Mouse (Mus musculus): ENCODE data around the gene Abcc6. TPM values are rescaled to one million over a fixed set of nuclear protein-coding genes. Genes with fewer than 3 reads are reported as not detected.
"Not testable (repeated sequence)": the region's sequence is repeated elsewhere in the genome, so short reads cannot be mapped to it uniquely, and the experiment has no call there.

Abcc6 gene
- polyA plus RNA-seq, 1 experiment from 2014 or later = 0.78 TPM

DNA sequence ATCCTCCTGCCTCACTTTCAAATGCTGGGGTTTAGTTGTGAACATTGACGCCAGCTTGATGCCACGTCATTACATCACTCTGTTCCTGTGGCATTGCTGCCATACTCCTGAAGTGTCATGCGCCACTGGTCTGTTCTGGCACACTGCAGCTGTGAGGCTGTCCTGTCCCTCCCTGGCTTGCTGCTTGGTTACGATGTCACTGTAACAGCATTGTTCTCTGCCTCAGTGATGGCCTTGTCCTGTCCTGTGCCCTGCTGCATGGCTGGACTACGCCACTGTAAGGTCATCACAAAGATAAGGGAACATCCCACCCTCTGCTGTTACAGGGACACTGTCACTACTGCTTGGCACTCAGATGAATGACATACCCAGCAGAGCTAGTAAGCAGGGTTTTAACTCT, 48.5 kb downstream of the Abcc6 start:
- no peak for ATAC-seq (ENCODE audit: insufficient number of reproducible peaks, insufficient read depth, low FRiP score, low read depth)
- Histone ChIP-seq H3K4me1 (ENCODE audit: control insufficient read depth, insufficient read depth, low read length) (no peaks in the 10 kb centered on the region), H3K4me3 (ENCODE audit: low read depth, low read length) (no peak overlapping the region), H3K27me3 (ENCODE audit: control insufficient read depth, insufficient read depth, low read length) (no peaks in the 10 kb centered on the region), H3K36me3 (ENCODE audit: control insufficient read depth, insufficient read depth, low read length) (no peaks in the 10 kb centered on the region), H3K9ac (replicated peaks; ENCODE audit: low read depth, low read length) (no peak overlapping the region), H3K9me3 (ENCODE audit: control insufficient read depth, low read depth, low read length) (no peaks in the 10 kb centered on the region), H3K27ac (ENCODE audit: low read length) (no peak overlapping the region), H3K4me2 (replicated peaks; ENCODE audit: low read depth, low read length) (no peak overlapping the region)
- 83% methylated on average over 5 of the region's 5 CpGs for WGBS

DNA sequence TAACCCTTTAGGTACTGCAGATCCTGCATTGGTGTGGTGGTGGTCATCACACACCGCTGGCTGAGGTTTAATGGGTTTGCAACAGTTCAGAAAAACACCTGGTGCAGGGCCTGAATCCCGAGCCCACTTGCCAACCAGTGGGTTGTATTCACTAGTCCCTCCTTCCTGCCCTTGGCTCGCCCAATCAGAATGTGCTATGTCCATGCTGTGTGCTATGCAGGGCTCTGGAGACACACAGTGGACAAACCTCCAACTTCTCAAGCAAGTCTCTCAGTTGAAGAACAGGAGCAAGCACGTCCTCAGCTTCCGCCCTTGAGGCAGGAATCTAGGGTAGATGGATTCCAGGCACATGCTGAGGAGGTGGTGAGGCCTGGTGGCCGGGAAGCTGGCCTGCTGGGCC, 55.6 kb downstream of the Abcc6 start:
- Histone ChIP-seq H3K9ac (replicated peaks; ENCODE audit: low read depth, low read length) (no peak overlapping the region), H3K36me3 (ENCODE audit: control insufficient read depth, insufficient read depth, low read length) (no peaks in the 10 kb centered on the region), H3K4me2 (replicated peaks; ENCODE audit: low read depth, low read length) (no peak overlapping the region), H3K4me1 (ENCODE audit: control insufficient read depth, insufficient read depth, low read length) (no peaks in the 10 kb centered on the region), H3K27me3 (ENCODE audit: control insufficient read depth, insufficient read depth, low read length) (no peaks in the 10 kb centered on the region), H3K4me3 (ENCODE audit: low read depth, low read length) (no peak overlapping the region), H3K9me3 (ENCODE audit: control insufficient read depth, low read depth, low read length) (no peaks in the 10 kb centered on the region), H3K27ac (ENCODE audit: low read length) (no peak overlapping the region)
- WGBS = 64% methylated on average over 6 of the region's 6 CpGs
- no peak for ATAC-seq (ENCODE audit: insufficient number of reproducible peaks, insufficient read depth, low FRiP score, low read depth)

DNA sequence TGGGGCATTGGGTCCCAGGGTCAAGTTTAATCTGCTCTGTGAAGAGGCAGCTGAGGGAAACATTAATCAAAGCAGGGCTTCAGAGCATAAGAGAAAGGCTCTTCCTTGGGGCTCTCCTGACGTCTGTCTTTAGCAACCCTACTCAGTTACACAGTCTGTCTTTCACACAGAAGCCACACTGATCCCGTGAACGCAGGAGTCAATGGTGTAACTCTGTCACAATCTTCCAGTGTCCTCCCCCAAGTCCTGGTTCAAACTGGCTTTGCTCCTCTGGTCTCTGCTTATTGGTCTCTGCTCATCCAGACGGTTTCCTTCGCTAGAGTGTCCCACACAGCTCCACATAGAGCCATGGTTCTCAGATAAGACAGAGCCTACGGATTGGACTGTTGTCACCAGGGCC, 56.0 kb downstream of the Abcc6 start:
- no peak overlapping the region for H3K4me2 ChIP-seq (replicated peaks; ENCODE audit: low read depth, low read length)
- no peak for ATAC-seq (ENCODE audit: insufficient number of reproducible peaks, insufficient read depth, low FRiP score, low read depth)
- H3K9me3 ChIP-seq (ENCODE audit: control insufficient read depth, low read depth, low read length) = no peaks in the 10 kb centered on the region
- no peaks in the 10 kb centered on the region for H3K27me3 ChIP-seq (ENCODE audit: control insufficient read depth, insufficient read depth, low read length)
- 45% methylated on average over 6 of the region's 6 CpGs for WGBS
- no peak overlapping the region for H3K9ac ChIP-seq (replicated peaks; ENCODE audit: low read depth, low read length)
- H3K27ac ChIP-seq (ENCODE audit: low read length) = no peak overlapping the region
- H3K4me1 ChIP-seq (ENCODE audit: control insufficient read depth, insufficient read depth, low read length) = no peaks in the 10 kb centered on the region
- no peak overlapping the region for H3K4me3 ChIP-seq (ENCODE audit: low read depth, low read length)
- H3K36me3 ChIP-seq (ENCODE audit: control insufficient read depth, insufficient read depth, low read length) = no peaks in the 10 kb centered on the region

DNA sequence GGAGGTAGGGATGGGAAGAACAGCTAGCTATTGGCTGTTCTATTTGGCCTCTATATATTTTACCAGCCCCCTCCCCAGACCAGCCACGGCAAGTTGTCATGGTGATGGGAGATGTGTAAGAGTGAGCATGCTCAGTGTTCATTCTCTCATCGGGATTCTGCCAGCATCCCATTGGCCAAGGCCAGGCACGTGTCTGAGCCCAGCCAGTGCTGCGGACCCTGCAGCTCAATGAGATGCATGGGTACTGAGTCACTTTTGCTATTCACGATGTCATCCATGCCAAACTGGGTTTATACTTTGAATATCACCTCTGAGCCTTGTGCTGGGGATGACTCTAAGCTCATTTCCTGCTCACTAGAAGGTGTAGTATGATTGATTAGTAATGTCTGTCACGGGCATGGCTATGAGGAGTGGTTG, 56.8 kb downstream of the Abcc6 start:
- Histone ChIP-seq H3K4me1 (ENCODE audit: control insufficient read depth, insufficient read depth, low read length) (no peaks in the 10 kb centered on the region), H3K4me2 (replicated peaks; ENCODE audit: low read depth, low read length) (no peak overlapping the region), H3K36me3 (ENCODE audit: control insufficient read depth, insufficient read depth, low read length) (no peaks in the 10 kb centered on the region), H3K9me3 (ENCODE audit: control insufficient read depth, low read depth, low read length) (no peaks in the 10 kb centered on the region), H3K27ac (ENCODE audit: low read length) (no peak overlapping the region), H3K27me3 (ENCODE audit: control insufficient read depth, insufficient read depth, low read length) (no peaks in the 10 kb centered on the region), H3K4me3 (ENCODE audit: low read depth, low read length) (no peak overlapping the region), H3K9ac (replicated peaks; ENCODE audit: low read depth, low read length) (no peak overlapping the region)
- no peak for ATAC-seq (ENCODE audit: insufficient number of reproducible peaks, insufficient read depth, low FRiP score, low read depth)
- 82% methylated on average over 6 of the region's 6 CpGs for WGBS

DNA sequence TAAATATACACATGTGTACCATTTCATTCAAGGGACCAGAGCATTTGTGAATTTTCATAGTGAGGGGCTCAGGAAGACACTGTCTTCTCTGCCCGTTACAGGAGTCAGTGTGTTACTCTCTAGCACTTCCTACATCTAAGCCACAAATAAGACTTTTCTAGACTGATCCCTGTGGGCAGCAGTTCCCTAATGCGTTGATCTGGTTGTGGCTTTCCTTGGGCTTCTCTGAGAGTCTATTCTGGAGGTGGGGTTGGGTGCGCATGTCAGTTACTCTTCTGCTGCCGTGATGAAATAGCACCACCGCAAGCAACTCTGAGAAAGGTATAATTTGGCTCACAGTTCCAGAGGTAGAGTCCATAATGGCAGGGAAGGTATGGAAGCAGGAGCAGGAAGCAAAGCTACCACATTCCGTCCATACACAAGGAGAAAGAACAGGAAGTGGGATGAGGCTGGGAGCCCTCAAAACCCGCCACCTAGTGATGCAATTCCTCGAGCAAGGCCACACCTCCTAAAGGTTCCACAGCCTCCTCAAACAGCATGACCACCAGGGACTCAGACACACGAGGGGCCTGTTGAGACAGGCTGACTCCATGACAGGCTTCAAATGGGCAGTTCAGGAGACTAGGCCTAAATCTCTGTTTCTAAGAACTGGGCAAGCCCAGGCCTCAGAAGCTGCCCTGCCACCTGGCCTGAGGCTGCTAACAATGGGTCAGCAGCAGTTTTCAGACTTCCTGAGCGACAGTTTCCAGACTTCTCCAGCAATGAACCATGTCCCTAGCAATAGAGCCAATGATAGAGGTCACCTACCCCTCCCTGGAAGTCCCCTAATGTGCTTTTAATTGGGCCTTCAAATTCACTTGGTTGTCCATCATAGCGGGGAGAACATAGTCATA, 58.0 kb downstream of the Abcc6 start:
- Histone ChIP-seq H3K4me2 (replicated peaks; ENCODE audit: low read depth, low read length) (no peak overlapping the region), H3K9me3 (ENCODE audit: control insufficient read depth, low read depth, low read length) (no peaks in the 10 kb centered on the region), H3K9ac (replicated peaks; ENCODE audit: low read depth, low read length) (no peak overlapping the region), H3K36me3 (ENCODE audit: control insufficient read depth, insufficient read depth, low read length) (no peaks in the 10 kb centered on the region), H3K27ac (ENCODE audit: low read length) (no peak overlapping the region), H3K4me3 (ENCODE audit: low read depth, low read length) (no peak overlapping the region), H3K27me3 (ENCODE audit: control insufficient read depth, insufficient read depth, low read length) (no peaks in the 10 kb centered on the region), H3K4me1 (ENCODE audit: control insufficient read depth, insufficient read depth, low read length) (no peaks in the 10 kb centered on the region)
- WGBS = 79% methylated on average over 11 of the region's 11 CpGs
- ATAC-seq (ENCODE audit: insufficient number of reproducible peaks, insufficient read depth, low FRiP score, low read depth) = no peak

DNA sequence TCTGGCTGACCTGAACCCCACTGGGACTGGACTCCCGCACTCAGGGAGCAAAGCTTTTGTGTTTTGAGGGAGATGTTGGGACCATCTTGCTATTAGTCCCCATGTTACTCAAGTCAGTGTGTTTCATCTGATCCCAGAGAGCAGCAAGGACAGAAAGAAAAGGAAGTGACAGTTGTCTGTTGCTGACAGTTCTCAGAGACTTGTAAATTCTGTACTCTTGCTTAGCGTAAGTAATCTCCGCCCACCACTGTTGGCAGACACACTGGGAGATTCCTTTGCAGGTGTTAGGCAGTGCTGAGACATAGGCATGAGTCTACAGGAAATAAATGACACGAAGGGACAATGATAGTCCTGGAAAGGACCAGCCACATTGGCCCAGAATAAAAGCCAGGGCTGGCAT, 73.5 kb downstream of the Abcc6 start:
- Histone ChIP-seq H3K9me3 (ENCODE audit: control insufficient read depth, low read depth, low read length) (no peaks in the 10 kb centered on the region), H3K27ac (ENCODE audit: low read length) (no peak overlapping the region)
- ATAC-seq (ENCODE audit: insufficient number of reproducible peaks, insufficient read depth, low FRiP score, low read depth) = no peak

DNA sequence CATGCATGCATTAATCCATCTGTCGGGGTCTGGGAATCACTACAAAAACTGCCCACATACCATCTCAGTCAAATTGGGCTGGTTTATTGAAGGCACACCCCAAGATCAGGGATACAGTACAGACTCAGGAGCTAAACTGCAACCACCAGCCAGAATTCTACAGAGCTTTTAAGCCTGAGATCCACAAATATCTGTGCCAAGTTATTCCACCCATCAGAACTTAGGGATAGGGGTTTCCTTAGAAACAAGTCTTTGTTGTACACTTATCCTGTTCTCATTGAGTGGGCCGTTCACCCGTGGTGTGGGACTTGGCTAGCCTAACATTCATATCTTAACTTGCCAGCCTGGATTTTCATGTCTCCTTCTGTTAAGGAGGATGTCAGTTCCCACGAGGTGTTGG, 81.0 kb downstream of the Abcc6 start:
- Histone ChIP-seq H3K9me3 (ENCODE audit: control insufficient read depth, low read depth, low read length) (no peaks in the 10 kb centered on the region), H3K4me1 (ENCODE audit: control insufficient read depth, insufficient read depth, low read length) (no peaks in the 10 kb centered on the region), H3K9ac (replicated peaks; ENCODE audit: low read depth, low read length) (no peak overlapping the region), H3K36me3 (ENCODE audit: control insufficient read depth, insufficient read depth, low read length) (no peaks in the 10 kb centered on the region), H3K27me3 (ENCODE audit: control insufficient read depth, insufficient read depth, low read length) (no peaks in the 10 kb centered on the region), H3K27ac (ENCODE audit: low read length) (no peak overlapping the region), H3K4me2 (replicated peaks; ENCODE audit: low read depth, low read length) (no peak overlapping the region), H3K4me3 (ENCODE audit: low read depth, low read length) (no peak overlapping the region)
- no peak for ATAC-seq (ENCODE audit: insufficient number of reproducible peaks, insufficient read depth, low FRiP score, low read depth)
- 79% methylated on average over 4 of the region's 4 CpGs for WGBS

More for the DNA sequence above, 73.5 kb downstream of the Abcc6 start:
- Histone ChIP-seq H3K36me3 (ENCODE audit: control insufficient read depth, insufficient read depth, low read length) (no peaks in the 10 kb centered on the region), H3K27me3 (ENCODE audit: control insufficient read depth, insufficient read depth, low read length) (no peaks in the 10 kb centered on the region), H3K4me2 (replicated peaks; ENCODE audit: low read depth, low read length) (no peak overlapping the region), H3K9ac (replicated peaks; ENCODE audit: low read depth, low read length) (no peak overlapping the region), H3K4me1 (ENCODE audit: control insufficient read depth, insufficient read depth, low read length) (no peaks in the 10 kb centered on the region), H3K4me3 (ENCODE audit: low read depth, low read length) (no peak overlapping the region)
- WGBS = 58% methylated on average over 4 of the region's 4 CpGs

DNA sequence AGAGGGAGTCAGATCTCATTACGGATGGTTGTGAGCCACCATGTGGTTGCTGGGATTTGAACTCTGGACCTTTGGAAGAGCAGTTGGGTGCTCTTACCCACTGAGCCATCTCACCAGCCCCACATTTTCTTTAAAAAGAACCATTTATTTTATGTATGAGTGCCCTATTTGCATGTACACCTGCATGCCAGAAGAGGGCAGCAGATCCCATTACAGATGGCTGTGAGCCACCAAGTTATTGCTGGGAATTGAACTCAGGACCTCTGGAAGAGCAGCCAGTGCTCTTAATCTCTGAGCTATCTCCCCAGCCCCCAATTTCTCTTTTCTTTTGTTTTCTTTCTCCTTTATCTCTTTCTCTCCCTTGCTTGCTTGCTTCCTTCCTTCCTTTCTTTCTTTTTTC, 86.8 kb downstream of the Abcc6 start:
- H3K9me3 ChIP-seq (ENCODE audit: control insufficient read depth, low read depth, low read length); H3K36me3 ChIP-seq (ENCODE audit: control insufficient read depth, insufficient read depth, low read length); H3K4me1 ChIP-seq (ENCODE audit: control insufficient read depth, insufficient read depth, low read length); H3K27me3 ChIP-seq (ENCODE audit: control insufficient read depth, insufficient read depth, low read length); H3K4me3 ChIP-seq (ENCODE audit: low read depth, low read length); H3K4me2 ChIP-seq (replicated peaks; ENCODE audit: low read depth, low read length); ATAC-seq (ENCODE audit: insufficient number of reproducible peaks, insufficient read depth, low FRiP score, low read depth); H3K9ac ChIP-seq (replicated peaks; ENCODE audit: low read depth, low read length); H3K27ac ChIP-seq (ENCODE audit: low read length): not testable (repeated sequence)
- WGBS = 80% methylated on average over 1 of the region's 1 CpGs

GRCm38 (mm10) chr7:45941986-45942385, 88.1 kb downstream of the Abcc6 start:
- H3K36me3 ChIP-seq (ENCODE audit: control insufficient read depth, insufficient read depth, low read length) = no peaks in the 10 kb centered on the region
- H3K27me3 ChIP-seq (ENCODE audit: control insufficient read depth, insufficient read depth, low read length) = no peaks in the 10 kb centered on the region
- no peak overlapping the region for H3K27ac ChIP-seq (ENCODE audit: low read length)
- H3K9me3 ChIP-seq (ENCODE audit: control insufficient read depth, low read depth, low read length) = no peaks in the 10 kb centered on the region
- 87% methylated on average over 9 of the region's 9 CpGs for WGBS
- no peaks in the 10 kb centered on the region for H3K4me1 ChIP-seq (ENCODE audit: control insufficient read depth, insufficient read depth, low read length)
- no peak for ATAC-seq (ENCODE audit: insufficient number of reproducible peaks, insufficient read depth, low FRiP score, low read depth)
- no peak overlapping the region for H3K4me3 ChIP-seq (ENCODE audit: low read depth, low read length)
- no peak overlapping the region for H3K4me2 ChIP-seq (replicated peaks; ENCODE audit: low read depth, low read length)
- H3K9ac ChIP-seq (replicated peaks; ENCODE audit: low read depth, low read length) = no peak overlapping the region

Measured in stomach, embryonic 14.5 days (tissue).